Mouse (Mus musculus): ENCODE measurements around the gene Appl2.
"Not testable (repeated sequence)": the region's sequence is repeated elsewhere in the genome, so short reads cannot be mapped to it uniquely, and the experiment has no call there.

The Appl2 gene

GRCm38 (mm10) chr10:83648131-83649020, at the start of gene Appl2:
Appl2 (minus strand) TSS chr10:83648738.
- peak; percentile 80 for DNase-seq (ENCODE audit: low read depth, low spot score)

GRCm38 (mm10) chr10:83696226-83696625, 47.7 kb upstream of the Appl2 start:
- no peak for DNase-seq (ENCODE audit: low read depth, low spot score)

GRCm38 (mm10) chr10:83692175-83692895, 43.8 kb upstream of the Appl2 start:
- DNase-seq (ENCODE audit: low read depth, low spot score), result no peak

GRCm38 (mm10) chr10:83688215-83688614, 39.7 kb upstream of the Appl2 start:
- no peak for DNase-seq (ENCODE audit: low read depth, low spot score)

GRCm38 (mm10) chr10:83681334-83681733, 32.8 kb upstream of the Appl2 start:
- DNase-seq (ENCODE audit: low read depth, low spot score), result no peak

GRCm38 (mm10) chr10:83666556-83666955, 18.0 kb upstream of the Appl2 start:
- no peak for DNase-seq (ENCODE audit: low read depth, low spot score)

- DNase-seq (ENCODE audit: low read depth, low spot score), result no peak
These were observed 13.4 kb upstream of the Appl2 start for GRCm38 (mm10) chr10:83661925-83662324.

- DNase-seq (ENCODE audit: low read depth, low spot score), result no peak
These were observed 12.1 kb upstream of the Appl2 start for GRCm38 (mm10) chr10:83660605-83661004.

- DNase-seq (ENCODE audit: low read depth, low spot score), result no peak
These were observed 6.1 kb upstream of the Appl2 start for GRCm38 (mm10) chr10:83654591-83654990.

- DNase-seq (ENCODE audit: low read depth, low spot score), result not testable (repeated sequence)
These were observed 3.8 kb upstream of the Appl2 start for GRCm38 (mm10) chr10:83652205-83652866.

- DNase-seq (ENCODE audit: low read depth, low spot score), result no peak
These were observed 499 bp upstream of the Appl2 start for GRCm38 (mm10) chr10:83649037-83649436.

- DNase-seq (ENCODE audit: low read depth, low spot score), result no peak
These were observed 2.1 kb downstream of the Appl2 start for GRCm38 (mm10) chr10:83646351-83646885.

GRCm38 (mm10) chr10:83645716-83645990, 2.9 kb downstream of the Appl2 start:
- DNase-seq (ENCODE audit: low read depth, low spot score), result no peak

- no peak for DNase-seq (ENCODE audit: low read depth, low spot score)
These were observed 3.4 kb downstream of the Appl2 start for GRCm38 (mm10) chr10:83644865-83645715.

- DNase-seq (ENCODE audit: low read depth, low spot score), result no peak
These were observed 4.4 kb downstream of the Appl2 start for GRCm38 (mm10) chr10:83644167-83644566.

- no peak for DNase-seq (ENCODE audit: low read depth, low spot score)
These were observed 6.9 kb downstream of the Appl2 start for GRCm38 (mm10) chr10:83641641-83642040.

GRCm38 (mm10) chr10:83639881-83640386, 8.6 kb downstream of the Appl2 start:
- DNase-seq (ENCODE audit: low read depth, low spot score), result peak; percentile 67

- peak; percentile 84 for DNase-seq (ENCODE audit: low read depth, low spot score)
These were observed 11.2 kb downstream of the Appl2 start for GRCm38 (mm10) chr10:83637295-83637694.

- no peak for DNase-seq (ENCODE audit: low read depth, low spot score)
These were observed 12.3 kb downstream of the Appl2 start for GRCm38 (mm10) chr10:83636191-83636590.

- DNase-seq (ENCODE audit: low read depth, low spot score), result no peak
These were observed 14.1 kb downstream of the Appl2 start for GRCm38 (mm10) chr10:83634461-83634860.

GRCm38 (mm10) chr10:83632806-83633374, 15.6 kb downstream of the Appl2 start:
- DNase-seq (ENCODE audit: low read depth, low spot score), result no peak
